Mouse (Mus musculus) E14TG2a.4 (cell line): ENCODE results near the gene Kdm2a.

Source experiments
- CTCF ChIP-seq: conservative IDR thresholded peaks from 2 replicates; pipeline ENCODE4 v1.5.1; 2014; ENCODE audit warnings: low read length
- POU5F1 ChIP-seq: IDR thresholded peaks from 2 replicates; pipeline ENCODE4 v1.6.1; 2014; ENCODE audit warnings: low read length, borderline replicate concordance

DNA sequence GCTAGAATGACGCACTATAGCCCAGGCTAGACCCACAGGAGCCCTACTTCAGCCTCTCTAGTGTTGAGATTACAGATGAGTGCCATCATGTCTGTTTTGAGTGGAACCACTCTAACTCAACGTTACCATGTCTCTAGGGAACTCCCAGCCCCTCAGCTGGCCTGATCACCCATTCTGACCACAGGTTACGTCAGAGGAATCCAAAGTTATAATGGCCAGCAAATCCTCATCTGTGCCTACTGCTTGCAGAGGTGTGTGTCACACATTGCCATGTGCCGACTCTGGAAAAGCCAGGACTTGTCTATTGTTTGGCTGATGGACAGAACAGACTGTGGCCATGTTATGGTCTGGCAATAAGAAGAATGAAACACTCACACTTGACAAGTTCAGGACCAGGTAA is 102.7 kb downstream of the Kdm2a start:
- TF ChIP-seq CTCF, result no peak
- TF ChIP-seq POU5F1, result no peak
